Mouse (Mus musculus) liver, embryonic 12.5 days (tissue): Measurements from ENCODE around the gene Ppm1h. TPM values are rescaled to one million over a fixed set of nuclear protein-coding genes. Genes with fewer than 3 reads are reported as not detected.

ENCODE experiments used
- ATAC-seq: fragments of 200-750 bp; cut with Nextera tagmentation; 2 replicates; pipeline ENCODE4 v1.8.0; 2017; ENCODE audit warnings: moderate number of reproducible peaks, mild to moderate bottlenecking, moderate library complexity
- H3K27ac ChIP-seq: fragments of 300-500 bp; sonication (generic); 2 replicates; pipeline ENCODE4 v1.5.1; 2016; ENCODE audit warnings: mild to moderate bottlenecking
- H3K27me3 ChIP-seq: fragments of 300-500 bp; sonication (generic); replicated peaks from 2 replicates; pipeline ENCODE4 v1.6.1; 2016; ENCODE audit warnings: mild to moderate bottlenecking, moderate library complexity
- H3K36me3 ChIP-seq: fragments of 300-500 bp; sonication (generic); 2 replicates; pipeline ENCODE4 v1.6.1; 2016; ENCODE audit warnings: mild to moderate bottlenecking, moderate library complexity
- H3K4me1 ChIP-seq: fragments of 300-500 bp; sonication (generic); 2 replicates; pipeline ENCODE4 v1.6.1; 2016
- H3K4me2 ChIP-seq: fragments of 300-500 bp; sonication (generic); 2 replicates; pipeline ENCODE4 v1.6.1; 2016; ENCODE audit warnings: mild to moderate bottlenecking, moderate library complexity
- H3K4me3 ChIP-seq: fragments of 300-500 bp; sonication (generic); 2 replicates; pipeline ENCODE4 v1.5.1; 2016; ENCODE audit warnings: mild to moderate bottlenecking, moderate library complexity
- H3K9ac ChIP-seq: fragments of 300-500 bp; sonication (generic); 2 replicates; pipeline ENCODE4 v1.6.1; 2016; ENCODE audit warnings: mild to moderate bottlenecking, moderate library complexity
- H3K9me3 ChIP-seq: fragments of 300-500 bp; sonication (generic); replicated peaks from 2 replicates; pipeline ENCODE4 v1.6.1; 2016; ENCODE audit warnings: mild to moderate bottlenecking, moderate library complexity
- WGBS: fragments of 180-500 bp; shearing (Covaris S2); methylation state at CpG from one replicate; pipeline ENCODE4 v1.1.7; 2016; ENCODE audit not compliant: insufficient replicate concordance; 5-methylcytosine and 5-hydroxymethylcytosine counted together
- polyA plus RNA-seq: library from polyadenylated mRNA; unstranded; fragments of >200 nt; fragmentation: Nextera tagmentation; extraction: Ambion mirVana; gene quantifications from 2 replicates; pipeline ENCODE4 v1.2.1, GENCODE M21; 2016

The Ppm1h gene
- polyA plus RNA-seq: 1.6 TPM in 2 replicates

DNA sequence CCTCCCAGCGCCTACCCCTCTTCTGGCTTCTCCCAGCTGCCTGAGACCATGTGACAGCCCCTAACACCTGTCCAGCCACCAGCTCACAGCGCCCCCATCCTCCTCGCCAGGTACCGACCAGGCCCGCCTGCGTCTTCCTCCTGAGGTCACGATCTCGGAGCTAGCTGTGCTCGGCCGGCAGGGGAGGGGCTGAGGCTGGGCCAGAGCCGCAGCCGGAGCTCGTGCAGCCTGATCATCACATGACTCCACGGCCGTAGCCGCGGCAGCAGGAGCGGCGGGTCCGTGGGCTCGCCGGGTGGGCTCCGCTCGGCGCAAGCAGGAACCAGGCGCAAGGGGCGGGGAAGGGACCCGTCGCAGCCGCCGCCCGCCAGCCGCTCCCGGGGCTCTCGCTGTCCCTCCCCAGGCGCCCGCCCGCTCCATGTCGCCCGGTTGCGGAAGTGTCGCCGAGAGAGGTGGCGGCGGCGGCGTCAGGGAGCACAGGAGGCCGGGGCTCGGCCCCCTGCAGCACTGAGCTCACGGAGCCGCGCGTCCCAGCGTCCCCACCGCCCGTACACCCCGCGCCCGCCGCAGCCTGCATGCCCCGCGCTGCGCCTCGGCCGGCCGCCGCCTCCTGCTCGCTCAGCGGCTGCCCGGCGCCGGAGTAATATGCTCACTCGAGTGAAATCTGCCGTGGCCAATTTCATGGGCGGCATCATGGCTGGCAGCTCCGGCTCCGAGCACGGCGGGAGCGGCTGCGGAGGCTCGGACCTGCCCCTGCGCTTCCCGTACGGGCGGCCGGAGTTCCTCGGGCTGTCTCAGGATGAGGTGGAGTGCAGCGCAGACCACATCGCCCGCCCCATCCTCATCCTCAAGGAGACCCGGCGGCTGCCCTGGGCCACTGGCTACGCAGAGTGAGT lies at the start of gene Ppm1h:
TSS of gene Ppm1h (plus strand) at position 222 of the 896 bp plus-strand sequence.
- H3K36me3 ChIP-seq: no peaks in the 10 kb centered on the region
- H3K27me3 ChIP-seq: peaks cover 53% of the 10 kb centered on the region
- H3K9me3 ChIP-seq: no peaks in the 10 kb centered on the region
- WGBS: under 1% methylated on average over 85 of the region's 94 CpGs
- H3K27ac ChIP-seq: no peak within 1 kb of the TSS
- H3K4me1 ChIP-seq: peaks cover 11% of the 10 kb centered on the region; the same call in 1 of the 2 replicates
- peak; percentile 67 for ATAC-seq
- peak within 1 kb of the TSS; percentile 63 for H3K4me3 ChIP-seq
- peak within 1 kb of the TSS; percentile 58 for H3K9ac ChIP-seq
- peak within 1 kb of the TSS; percentile 75 for H3K4me2 ChIP-seq

DNA sequence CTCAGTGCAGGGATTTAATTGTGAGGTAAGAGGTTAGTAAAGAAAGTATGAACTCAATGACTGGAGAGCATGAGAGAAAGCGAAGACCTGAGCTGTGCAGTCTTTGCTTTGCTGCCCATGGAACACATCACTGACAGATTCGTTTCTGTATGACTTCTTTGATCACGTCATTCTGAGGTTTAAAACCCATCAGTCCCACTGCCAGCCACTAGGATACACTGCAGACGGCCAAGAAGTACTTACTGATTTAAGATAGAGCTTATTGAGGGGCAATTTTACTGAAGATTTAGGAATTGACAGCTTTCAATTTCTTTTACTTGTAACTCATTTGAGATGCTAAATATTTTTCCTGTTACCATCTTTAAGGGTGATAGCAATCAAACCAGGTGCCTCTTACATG lies 49.6 kb upstream of the Ppm1h start:
- no peaks in the 10 kb centered on the region for H3K4me1 ChIP-seq
- no peak overlapping the region for H3K9ac ChIP-seq
- no peaks in the 10 kb centered on the region for H3K27me3 ChIP-seq
- no peak overlapping the region for H3K27ac ChIP-seq
- no peak overlapping the region for H3K4me3 ChIP-seq
- H3K4me2 ChIP-seq: no peak overlapping the region
- no peaks in the 10 kb centered on the region for H3K9me3 ChIP-seq
- no peaks in the 10 kb centered on the region for H3K36me3 ChIP-seq
- no peak for ATAC-seq
- 48% methylated on average over 4 of the region's 4 CpGs for WGBS

DNA sequence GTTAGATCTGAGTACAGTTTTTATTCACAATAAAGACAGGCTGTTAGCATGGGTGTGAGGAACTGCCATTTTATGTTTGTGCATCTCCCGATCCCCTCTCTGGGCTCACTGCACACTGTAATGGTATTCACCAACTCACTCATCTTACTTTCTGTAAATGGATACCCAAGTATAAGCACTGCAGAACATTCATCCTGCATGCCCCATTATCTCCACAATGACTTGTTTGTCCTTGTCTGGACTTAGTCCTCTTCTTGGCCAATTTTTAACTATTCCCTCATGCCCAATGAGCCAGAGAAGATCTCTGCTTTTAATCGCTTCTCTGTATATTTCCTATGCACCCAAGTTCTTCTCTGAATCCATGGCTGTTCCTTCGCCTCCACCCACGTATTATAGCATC lies 38.7 kb upstream of the Ppm1h start:
- H3K9ac ChIP-seq: no peak overlapping the region
- no peaks in the 10 kb centered on the region for H3K9me3 ChIP-seq
- no peak overlapping the region for H3K4me3 ChIP-seq
- H3K27me3 ChIP-seq: no peaks in the 10 kb centered on the region
- ATAC-seq: no peak
- no peaks in the 10 kb centered on the region for H3K4me1 ChIP-seq
- H3K27ac ChIP-seq: no peak overlapping the region
- H3K36me3 ChIP-seq: no peaks in the 10 kb centered on the region
- WGBS: 63% methylated on average over 4 of the region's 4 CpGs
- H3K4me2 ChIP-seq: no peak overlapping the region

DNA sequence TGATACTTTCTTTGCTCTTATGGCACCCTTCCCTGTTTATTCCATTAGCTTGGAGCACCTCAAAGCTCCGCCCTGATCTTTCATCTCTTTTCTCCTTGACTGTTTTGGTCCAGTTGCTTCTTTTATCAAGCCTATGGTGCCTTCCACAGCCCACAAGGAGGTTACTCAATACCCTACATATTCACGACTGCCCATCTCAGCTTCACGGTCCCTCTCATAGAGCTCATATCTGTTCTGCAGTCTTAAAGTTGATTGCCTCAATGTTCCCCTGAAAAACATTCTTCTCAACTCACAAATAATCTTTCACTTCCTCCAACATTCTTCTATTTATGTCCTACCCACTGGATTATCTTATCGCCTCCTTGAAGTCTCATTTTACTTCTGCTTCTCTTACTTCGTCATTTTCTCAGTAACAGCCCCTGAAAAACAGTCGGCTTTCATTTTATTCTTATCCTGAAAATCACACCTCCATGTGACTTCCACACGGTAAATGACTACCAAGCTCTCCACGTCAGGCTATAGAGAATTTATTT lies 37.2 kb upstream of the Ppm1h start:
- H3K4me3 ChIP-seq: no peak overlapping the region
- H3K4me1 ChIP-seq: no peaks in the 10 kb centered on the region
- H3K4me2 ChIP-seq: no peak overlapping the region
- WGBS: 62% methylated on average over 8 of the region's 8 CpGs
- no peaks in the 10 kb centered on the region for H3K27me3 ChIP-seq
- no peak overlapping the region for H3K27ac ChIP-seq
- H3K9me3 ChIP-seq: no peaks in the 10 kb centered on the region
- H3K9ac ChIP-seq: no peak overlapping the region
- no peak for ATAC-seq
- H3K36me3 ChIP-seq: no peaks in the 10 kb centered on the region

DNA sequence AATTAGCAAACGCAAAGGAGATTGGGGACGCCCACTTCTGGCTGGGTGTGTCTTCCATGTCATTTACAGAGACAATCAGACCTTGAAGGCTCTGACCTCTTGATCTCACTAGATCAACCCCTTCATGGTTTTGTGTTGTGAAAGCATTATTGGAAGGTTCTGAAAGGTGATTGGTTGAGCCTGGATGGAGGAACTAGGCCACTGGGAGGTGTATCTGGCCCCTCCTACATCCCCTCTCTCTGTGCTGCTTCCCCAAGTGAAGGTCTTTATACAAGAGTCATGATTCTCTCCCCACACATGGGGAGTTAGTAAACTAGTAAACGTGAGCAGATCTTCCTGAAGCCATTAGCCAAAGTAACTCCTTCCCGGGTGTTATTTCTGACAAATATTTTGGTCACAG lies 36.4 kb upstream of the Ppm1h start:
- no peak overlapping the region for H3K4me3 ChIP-seq
- H3K4me2 ChIP-seq: no peak overlapping the region
- H3K9ac ChIP-seq: no peak overlapping the region
- WGBS: 72% methylated on average over 4 of the region's 4 CpGs
- no peaks in the 10 kb centered on the region for H3K4me1 ChIP-seq
- no peaks in the 10 kb centered on the region for H3K27me3 ChIP-seq
- no peaks in the 10 kb centered on the region for H3K9me3 ChIP-seq
- no peaks in the 10 kb centered on the region for H3K36me3 ChIP-seq
- no peak for ATAC-seq
- no peak overlapping the region for H3K27ac ChIP-seq

DNA sequence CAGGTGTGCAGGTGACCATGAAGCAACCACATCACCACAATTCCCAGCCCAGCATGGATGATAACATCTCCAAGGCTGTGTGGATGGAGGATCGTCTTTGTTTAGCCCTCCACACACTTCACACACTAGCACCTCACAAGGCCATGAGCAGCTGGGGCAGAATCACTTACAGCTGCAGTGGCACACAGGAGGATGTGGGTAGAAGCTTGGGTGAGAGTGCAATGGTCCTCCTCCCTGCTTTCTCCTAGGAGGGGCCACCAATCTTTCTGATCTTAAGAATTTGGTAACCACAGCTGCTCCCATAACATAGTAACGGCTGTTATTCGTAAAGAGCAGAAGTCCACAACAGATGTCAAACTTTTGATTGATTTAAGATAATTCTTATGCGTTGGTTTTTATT lies 26.6 kb upstream of the Ppm1h start:
- WGBS: 71% methylated on average over 4 of the region's 4 CpGs
- no peak for ATAC-seq
- no peaks in the 10 kb centered on the region for H3K36me3 ChIP-seq
- no peak overlapping the region for H3K27ac ChIP-seq
- H3K4me1 ChIP-seq: no peaks in the 10 kb centered on the region
- H3K9ac ChIP-seq: no peak overlapping the region
- H3K27me3 ChIP-seq: no peaks in the 10 kb centered on the region
- H3K9me3 ChIP-seq: peaks cover 6% of the 10 kb centered on the region; the same call in 1 of the 2 replicates
- no peak overlapping the region for H3K4me2 ChIP-seq
- no peak overlapping the region for H3K4me3 ChIP-seq

DNA sequence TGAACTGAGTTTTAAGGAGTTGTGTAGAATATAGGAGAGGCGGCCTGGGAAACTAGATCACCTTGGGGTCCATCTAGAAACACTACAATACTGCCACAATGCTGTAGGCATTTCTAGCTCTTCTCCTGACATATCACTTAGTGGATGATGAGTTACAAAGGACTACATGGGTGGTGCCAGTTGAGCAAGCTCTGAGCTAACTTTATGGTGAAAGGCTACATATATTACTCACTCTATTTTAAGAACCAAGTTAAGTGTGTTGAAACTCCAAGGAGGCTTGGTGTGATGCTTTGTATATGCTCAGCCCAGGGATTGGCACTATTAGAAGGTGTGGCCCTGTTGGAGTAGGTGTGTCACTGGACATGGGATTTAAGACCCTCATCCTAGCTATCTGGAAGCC lies 26.0 kb upstream of the Ppm1h start:
- Histone ChIP-seq H3K36me3 (no peaks in the 10 kb centered on the region), H3K4me1 (no peaks in the 10 kb centered on the region), H3K4me3 (no peak overlapping the region), H3K27ac (no peak overlapping the region), H3K9ac (no peak overlapping the region), H3K4me2 (no peak overlapping the region), H3K9me3 (peaks cover 6% of the 10 kb centered on the region; the same call in 1 of the 2 replicates), H3K27me3 (no peaks in the 10 kb centered on the region)
- no peak for ATAC-seq
- WGBS: 79% methylated on average over 1 of the region's 1 CpGs

DNA sequence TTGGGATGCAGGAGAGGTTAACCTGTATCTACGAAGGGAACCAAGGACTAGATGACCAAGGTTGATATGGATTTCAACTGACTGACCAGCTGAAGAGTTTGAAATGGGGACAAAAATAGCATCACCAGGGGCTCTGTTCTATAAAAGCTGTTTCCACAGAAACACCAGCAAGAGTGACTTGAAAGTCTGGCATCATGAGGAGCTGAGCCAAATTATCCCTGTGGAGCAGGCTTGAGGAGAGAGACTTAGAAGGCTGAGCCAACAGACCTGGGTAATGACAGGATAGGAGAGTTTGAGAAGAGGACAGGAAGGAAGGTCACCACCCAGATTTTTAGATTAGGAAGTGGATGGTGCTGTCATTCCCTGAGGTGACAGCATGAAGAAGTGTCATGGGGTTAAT lies 12.9 kb upstream of the Ppm1h start:
- Histone ChIP-seq H3K27ac (no peak overlapping the region), H3K4me3 (no peak overlapping the region), H3K9ac (no peak overlapping the region), H3K9me3 (no peaks in the 10 kb centered on the region), H3K36me3 (no peaks in the 10 kb centered on the region), H3K27me3 (no peaks in the 10 kb centered on the region), H3K4me1 (no peaks in the 10 kb centered on the region), H3K4me2 (no peak overlapping the region)
- 69% methylated on average over 1 of the region's 1 CpGs for WGBS
- no peak for ATAC-seq

DNA sequence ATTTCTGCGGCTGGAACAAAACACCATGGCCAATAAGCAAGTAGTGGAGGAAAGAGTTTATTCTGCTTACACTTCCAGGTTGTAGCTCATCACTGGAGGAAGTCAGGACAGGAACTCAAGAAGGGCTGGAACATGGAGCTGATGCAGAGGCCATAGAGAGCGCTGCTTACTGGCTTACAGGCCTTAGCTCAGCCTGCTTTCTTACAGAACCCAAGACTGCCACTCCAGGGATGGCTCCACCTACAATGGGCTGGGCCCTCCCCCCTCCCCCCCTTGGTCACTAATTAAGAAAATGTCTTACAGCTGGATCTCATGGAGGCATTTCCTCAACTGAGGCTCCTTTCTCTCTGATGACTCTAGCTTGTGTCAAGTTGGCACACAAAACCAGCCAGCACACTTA lies 7.3 kb upstream of the Ppm1h start:
- no peaks in the 10 kb centered on the region for H3K27me3 ChIP-seq
- no peak for ATAC-seq

DNA sequence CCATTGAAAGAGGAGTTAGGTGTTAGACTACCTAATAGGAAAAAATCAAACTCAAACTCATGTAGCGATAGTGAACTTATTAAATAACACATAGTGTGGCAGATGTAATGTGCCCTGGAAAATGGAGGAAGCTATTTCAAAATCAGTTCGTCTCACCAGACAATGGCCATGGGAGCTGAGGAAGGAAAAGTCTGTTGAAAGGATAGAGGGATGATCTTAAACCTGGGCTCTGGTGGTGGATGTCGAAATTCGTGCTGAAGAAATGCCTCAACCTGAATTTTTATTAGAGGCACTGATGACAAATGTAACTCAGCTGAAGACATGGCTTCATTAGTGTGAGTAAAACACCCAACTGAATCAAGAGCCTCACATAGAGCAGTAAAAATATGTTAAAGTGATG lies 6.5 kb upstream of the Ppm1h start:
- no peak overlapping the region for H3K4me3 ChIP-seq
- 71% methylated on average over 4 of the region's 4 CpGs for WGBS
- H3K36me3 ChIP-seq: no peaks in the 10 kb centered on the region
- H3K9ac ChIP-seq: no peak overlapping the region
- no peaks in the 10 kb centered on the region for H3K4me1 ChIP-seq
- no peaks in the 10 kb centered on the region for H3K9me3 ChIP-seq
- H3K27ac ChIP-seq: no peak overlapping the region
- H3K27me3 ChIP-seq: peaks cover 6% of the 10 kb centered on the region; the same call in 1 of the 2 replicates
- no peak overlapping the region for H3K4me2 ChIP-seq
- ATAC-seq: no peak

More for the DNA sequence above, 7.3 kb upstream of the Ppm1h start:
- Histone ChIP-seq H3K9ac (no peak overlapping the region), H3K4me1 (no peaks in the 10 kb centered on the region), H3K36me3 (no peaks in the 10 kb centered on the region), H3K27ac (no peak overlapping the region), H3K9me3 (no peaks in the 10 kb centered on the region), H3K4me3 (no peak overlapping the region), H3K4me2 (no peak overlapping the region)
- 53% methylated on average over 2 of the region's 2 CpGs for WGBS

DNA sequence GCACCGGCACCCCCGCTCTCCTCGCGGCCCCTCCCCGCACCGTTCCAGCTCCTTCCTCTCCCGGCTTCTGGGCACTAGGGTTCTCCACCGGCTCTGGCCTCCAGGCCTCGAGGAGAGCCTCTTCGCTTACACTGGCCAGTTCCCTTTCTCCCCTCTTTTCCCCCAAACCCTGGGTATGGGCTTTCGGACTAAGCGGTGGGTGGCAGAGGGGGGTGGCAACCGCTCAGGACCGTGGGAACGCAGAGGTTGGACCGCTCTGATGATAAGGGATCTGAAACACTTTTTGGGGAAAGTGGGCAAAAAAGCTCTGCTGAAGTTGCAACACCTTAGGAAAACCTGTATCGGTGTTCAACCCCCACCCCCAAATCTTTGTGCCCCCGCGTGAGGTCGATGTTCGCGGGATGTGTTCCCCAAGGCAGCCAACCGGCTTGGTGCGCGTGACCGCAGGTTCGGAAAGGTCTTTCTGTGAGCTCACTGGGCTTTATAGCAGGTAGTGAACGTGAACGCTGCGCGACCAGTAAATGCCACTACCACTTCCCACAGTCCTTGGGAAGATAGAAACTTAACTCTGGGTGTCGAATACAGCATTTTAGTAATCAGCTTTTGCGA lies 979 bp downstream of the Ppm1h start:
- Histone ChIP-seq H3K36me3 (no peaks in the 10 kb centered on the region), H3K9me3 (no peaks in the 10 kb centered on the region), H3K4me1 (peaks cover 11% of the 10 kb centered on the region; the same call in 1 of the 2 replicates), H3K4me3 (peak overlapping the region; percentile 63), H3K27me3 (peaks cover 53% of the 10 kb centered on the region), H3K4me2 (peak overlapping the region; percentile 75), H3K9ac (peak overlapping the region; percentile 58; the same call in 1 of the 2 replicates), H3K27ac (no peak overlapping the region)
- peak; percentile 48 for ATAC-seq
- WGBS: 1% methylated on average over 30 of the region's 33 CpGs
